Mouse (Mus musculus) adrenal gland, postnatal 10 days (tissue): ENCODE measurements at regions not wholly inside any gene's neighbourhood (a gene's known extent, or its start where the extent isn't known, plus 50 kb on each side); places are given as distances from the start of the nearest gene placed in this dataset.
"Not testable (repeated sequence)": the region's sequence is repeated elsewhere in the genome, so short reads cannot be mapped to it uniquely, and the experiment has no call there.

Experiments used
- DNase-seq: peaks from one replicate; pipeline ENCODE4 v3.0.0; 2021; ENCODE audit warnings: mixed read lengths

- DNase-seq: no peak
These were observed 350.9 kb downstream of the Plekhb2 start for GRCm38 (mm10) chr1:35200656-35201055.

DNA sequence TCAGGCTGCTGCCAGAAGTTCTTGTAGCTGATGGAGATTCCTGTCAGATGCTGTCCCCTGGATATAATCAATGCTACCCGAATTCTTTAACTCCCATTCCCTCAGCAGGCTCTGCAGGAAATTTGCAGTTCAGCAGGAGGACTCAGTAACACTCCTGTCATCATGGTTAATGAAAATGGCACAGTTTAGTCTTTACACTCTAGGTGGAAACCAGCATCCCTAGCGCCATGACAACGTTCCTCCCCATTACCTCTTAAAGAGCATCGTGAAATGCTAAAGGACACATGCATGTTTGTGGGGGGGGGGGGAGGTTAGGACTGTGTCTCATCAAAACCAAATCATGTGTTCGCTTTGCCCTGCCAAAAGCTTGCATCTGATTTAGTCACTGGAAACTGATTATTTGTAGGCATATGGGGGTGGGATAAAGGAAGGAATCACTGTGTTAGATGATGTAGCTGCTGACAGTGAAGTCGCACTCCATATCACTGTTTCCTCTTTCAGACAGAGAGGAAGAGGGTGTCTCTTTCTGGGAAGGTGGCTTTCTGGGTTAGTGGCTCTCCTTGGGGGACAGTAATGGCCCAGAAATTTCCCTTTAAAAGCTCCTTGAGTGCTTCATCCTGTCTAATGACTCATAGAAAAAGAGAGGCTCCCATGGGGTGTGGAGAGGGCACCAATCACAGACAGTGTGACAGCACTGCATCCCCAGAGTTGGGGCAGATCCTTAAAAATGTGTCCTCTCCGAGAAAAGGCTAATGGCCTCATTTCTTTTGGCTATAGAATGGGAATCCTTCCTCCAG lies 351.5 kb downstream of the Plekhb2 start:
- DNase-seq: no peak

- DNase-seq: no peak
These were observed 352.1 kb downstream of the Plekhb2 start for GRCm38 (mm10) chr1:35201880-35202220.

DNA sequence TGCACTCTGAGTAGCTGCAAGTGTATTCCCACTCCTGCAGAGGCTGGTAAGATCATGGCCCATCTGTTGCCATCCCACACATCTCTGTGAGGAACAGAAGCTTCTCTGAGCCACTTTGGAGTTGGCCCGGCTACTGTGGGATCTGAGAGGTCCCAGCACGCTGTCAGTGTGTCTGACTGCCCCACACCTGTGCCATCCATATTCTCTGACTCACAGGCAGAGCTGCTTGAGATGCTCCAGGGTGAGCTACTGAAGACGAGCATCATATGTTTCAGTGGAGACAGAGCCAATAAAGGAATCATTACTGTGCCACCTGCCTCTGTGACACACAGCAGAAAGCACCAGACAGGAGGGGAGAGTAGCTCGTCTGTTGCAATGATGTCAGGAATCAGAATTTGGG lies 352.8 kb downstream of the Plekhb2 start:
- no peak for DNase-seq

GRCm38 (mm10) chr1:35206834-35207529 lies 357.2 kb downstream of the Plekhb2 start:
- DNase-seq: no peak

DNA sequence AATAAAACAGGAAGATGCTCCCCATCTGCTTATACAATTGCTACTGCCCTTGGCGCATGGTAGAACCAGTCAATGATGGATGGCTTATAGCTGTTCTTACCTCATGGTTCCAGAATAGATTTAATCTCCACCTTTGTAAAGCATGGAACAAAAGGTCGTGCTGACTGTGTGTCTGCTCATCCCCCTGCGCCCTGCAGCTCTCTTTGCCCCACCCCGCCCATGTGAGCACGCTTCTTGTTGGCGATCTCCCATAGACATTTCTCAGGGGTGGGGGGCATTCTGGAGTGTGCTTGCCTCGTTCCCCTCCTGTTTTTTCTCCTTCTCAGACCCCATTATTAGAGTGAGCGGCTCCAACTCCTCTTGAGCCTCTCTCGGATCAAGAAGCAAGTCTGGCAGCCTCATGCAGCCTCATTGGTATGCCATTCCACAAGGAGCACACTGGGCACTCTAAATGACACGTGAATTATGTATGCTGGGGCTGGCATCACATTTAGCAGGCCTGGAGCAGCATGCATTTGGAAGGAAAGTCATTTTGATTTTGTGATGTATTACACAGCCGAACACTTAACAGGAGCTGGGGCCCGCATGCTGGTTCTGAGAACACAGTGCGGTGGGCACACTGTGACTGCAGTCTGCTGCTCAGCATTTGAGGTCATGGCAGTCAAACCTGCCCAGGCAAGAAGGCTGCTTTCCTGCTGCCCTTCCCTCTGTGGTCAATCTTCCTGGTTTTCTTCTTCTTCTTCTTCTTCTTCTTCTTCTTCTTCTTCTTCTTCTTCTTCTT lies 362.5 kb downstream of the Plekhb2 start:
- no peak for DNase-seq

DNA sequence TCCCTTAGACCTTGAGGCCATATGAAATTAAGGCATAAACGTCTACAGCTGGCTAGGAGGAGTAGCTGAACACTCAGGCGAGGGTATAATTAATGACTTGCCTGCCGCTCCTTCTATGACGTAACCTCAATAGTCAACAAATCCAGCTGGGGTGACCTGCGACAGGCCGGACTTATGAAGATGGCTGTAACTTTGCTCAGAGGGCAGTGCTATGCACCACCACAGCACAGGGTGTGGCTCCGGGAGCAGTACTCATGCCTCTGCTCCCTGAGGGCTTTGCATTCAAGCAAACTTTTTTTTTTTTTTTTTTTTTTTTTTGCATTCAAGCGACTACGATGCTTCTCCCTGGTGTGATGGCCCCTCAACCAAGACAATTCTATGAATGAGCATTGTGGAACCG lies 364.1 kb downstream of the Plekhb2 start:
- no peak for DNase-seq

- peak; percentile 24 for DNase-seq
These were observed 366.6 kb downstream of the Plekhb2 start for GRCm38 (mm10) chr1:35216411-35216810.

DNA sequence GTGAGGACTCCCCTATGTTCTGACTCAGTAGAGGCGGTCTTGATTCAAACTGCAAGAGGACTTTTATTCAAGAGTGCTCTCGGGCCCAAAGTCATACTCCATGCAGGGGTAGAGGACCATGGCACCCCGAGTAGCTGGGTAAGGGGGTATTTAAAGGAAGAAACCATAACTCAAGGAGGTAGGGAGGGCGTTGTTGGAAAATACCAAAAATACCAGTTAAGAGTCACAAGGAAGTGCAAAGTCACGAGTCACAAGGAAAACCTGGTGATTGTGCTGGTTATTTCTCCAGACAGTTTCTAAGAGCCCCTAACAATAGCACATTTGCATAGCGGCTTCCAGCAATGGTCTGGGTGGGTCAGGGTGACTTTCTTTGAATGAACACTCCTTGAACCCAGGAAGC lies 370.4 kb downstream of the Plekhb2 start:
- not testable (repeated sequence) for DNase-seq

- DNase-seq: no peak
These were observed 371.0 kb downstream of the Plekhb2 start for GRCm38 (mm10) chr1:35220751-35221150.

GRCm38 (mm10) chr1:35232592-35232991 lies 382.8 kb downstream of the Plekhb2 start:
- no peak for DNase-seq

- DNase-seq: no peak
These were observed 388.4 kb downstream of the Plekhb2 start for GRCm38 (mm10) chr1:35238139-35238538.

DNA sequence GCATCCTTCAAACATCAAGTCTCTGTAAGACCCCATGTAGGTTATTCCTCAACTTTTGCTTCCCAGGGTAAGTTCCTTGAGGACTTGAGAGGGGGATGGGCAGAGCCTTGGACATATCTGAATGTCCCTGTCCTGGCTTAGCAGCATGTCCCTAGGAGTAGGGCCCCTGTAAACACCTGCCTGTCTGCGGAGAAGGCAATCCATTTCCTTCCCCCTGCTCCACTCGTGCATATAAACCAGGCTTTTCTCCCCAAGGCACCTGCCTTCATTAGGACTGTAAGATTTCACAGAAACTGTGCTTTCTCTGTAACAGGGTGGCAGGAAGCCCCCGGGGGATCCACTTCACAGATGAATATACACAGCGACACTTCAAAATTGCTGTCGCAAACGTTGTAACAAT lies 393.1 kb downstream of the Plekhb2 start:
- DNase-seq: no peak

DNA sequence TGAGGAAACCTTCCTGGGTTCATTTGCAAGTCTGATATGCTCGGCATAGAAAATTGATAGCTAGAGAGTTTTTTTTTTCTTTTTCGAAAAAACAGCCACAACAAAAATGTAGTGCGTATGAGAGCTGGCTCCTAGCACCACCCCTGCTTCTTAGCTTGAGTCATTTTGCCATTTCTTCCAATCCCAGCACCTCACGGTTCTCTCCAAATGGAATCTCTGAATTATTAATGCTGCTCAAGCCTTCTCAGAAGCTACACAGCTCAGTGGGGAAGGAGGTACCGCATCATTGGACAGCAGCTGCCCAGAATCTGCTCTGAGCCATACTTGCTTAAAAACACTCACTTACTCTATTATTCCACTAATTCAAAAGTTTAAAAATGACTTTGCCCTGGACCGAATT lies 393.6 kb downstream of the Plekhb2 start:
- DNase-seq: no peak

DNA sequence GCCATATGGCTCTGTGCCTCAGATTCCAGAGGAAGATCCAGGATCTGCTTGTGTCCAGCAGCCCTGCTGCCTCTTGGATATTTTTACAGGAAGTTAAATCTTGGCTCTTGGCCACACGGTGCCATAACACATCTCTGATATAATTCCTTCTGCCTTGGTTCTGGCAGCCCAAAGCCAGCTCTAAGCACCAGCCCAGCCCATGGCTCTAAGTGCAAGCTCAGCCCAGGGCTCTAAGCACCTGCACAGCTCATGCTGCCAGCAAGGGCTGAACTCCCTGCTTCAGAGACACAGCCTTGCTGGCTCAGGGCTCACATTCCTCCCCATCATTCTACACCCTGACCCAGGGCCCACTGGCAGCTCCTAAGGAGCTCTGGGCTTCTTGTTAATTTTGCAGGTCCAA lies 415.3 kb downstream of the Plekhb2 start:
- no peak for DNase-seq

DNA sequence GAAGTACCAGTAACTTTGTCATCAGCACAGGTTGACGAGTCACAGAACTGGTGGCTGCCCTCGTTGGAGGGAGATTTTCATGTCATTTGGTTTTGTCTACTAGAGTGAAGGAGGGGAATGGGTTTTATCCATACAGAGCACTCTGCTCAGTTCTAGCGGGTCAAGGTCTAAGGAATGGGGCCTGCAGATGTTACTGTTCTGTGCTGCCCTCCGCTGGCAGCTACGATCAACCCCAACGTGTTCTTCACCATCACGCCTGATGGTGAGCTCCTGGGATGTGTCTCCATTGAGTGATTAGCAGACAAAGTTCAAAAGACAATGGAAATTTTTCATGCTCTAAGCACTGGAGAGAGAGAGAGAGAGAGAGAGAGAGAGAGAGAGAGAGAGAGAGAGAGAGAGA lies 416.9 kb downstream of the Plekhb2 start:
- peak; percentile 10 for DNase-seq

- DNase-seq: no peak
These were observed 418.1 kb downstream of the Plekhb2 start for GRCm38 (mm10) chr1:35267883-35268282.

DNA sequence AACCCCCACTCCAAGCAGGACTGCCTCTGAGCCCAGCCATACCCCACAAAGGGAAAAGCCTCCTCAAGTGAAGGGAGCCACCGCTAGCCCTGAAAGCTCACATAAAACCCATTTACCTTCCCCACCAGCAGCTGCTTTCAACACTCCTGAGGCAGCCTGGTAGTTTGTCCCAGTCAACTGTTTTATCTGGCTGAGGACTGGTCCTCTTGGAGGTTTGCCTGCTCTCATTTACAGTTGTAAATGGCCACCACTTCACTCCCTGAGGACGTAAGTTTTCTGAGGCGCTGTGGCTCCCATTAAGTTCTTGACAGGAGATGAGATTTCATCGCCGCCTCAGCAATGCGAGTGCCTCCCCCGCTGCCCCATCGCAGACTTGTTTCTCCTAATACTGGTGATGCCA lies 425.2 kb downstream of the Plekhb2 start:
- no peak for DNase-seq
